Mouse (Mus musculus): Measurements from ENCODE around the gene Hspb9. TPM values are rescaled to one million over a fixed set of nuclear protein-coding genes. Genes with fewer than 3 reads are reported as not detected.

Gene Hspb9
- polyA plus RNA-seq, 1 experiment from 2014 or later = 0.24 TPM

GRCm38 (mm10) chr11:100758707-100759610, 45.3 kb downstream of the Hspb9 start:
- H3K9me3 ChIP-seq = no peaks in the 10 kb centered on the region
- peak; percentile 78 for DNase-seq (ENCODE audit: extremely low spot score, low spot score)
- WGBS = under 1% methylated on average over 35 of the region's 35 CpGs
- H3K36me3 ChIP-seq (replicated peaks) = no peaks in the 10 kb centered on the region
- H3K27me3 ChIP-seq (ENCODE audit: poor library complexity, severe bottlenecking) = peaks cover 59% of the 10 kb centered on the region
- peaks cover 32% of the 10 kb centered on the region for H3K4me1 ChIP-seq
- H3K27ac ChIP-seq = peak overlapping the region; percentile 73
- H3K4me3 ChIP-seq = peak overlapping the region; percentile 60

- H3K36me3 ChIP-seq (replicated peaks) = no peaks in the 10 kb centered on the region
- peak within 1 kb of the TSS; percentile 73 for H3K27ac ChIP-seq
- no peaks in the 10 kb centered on the region for H3K9me3 ChIP-seq
- H3K27me3 ChIP-seq (ENCODE audit: poor library complexity, severe bottlenecking) = peaks cover 59% of the 10 kb centered on the region
- WGBS = under 1% methylated on average over 51 of the region's 51 CpGs
- peak; percentile 30 for DNase-seq (ENCODE audit: extremely low spot score, low spot score)
- H3K4me3 ChIP-seq = peak within 1 kb of the TSS; percentile 60
- H3K4me1 ChIP-seq = peaks cover 32% of the 10 kb centered on the region
These were observed 46.1 kb downstream of the Hspb9 start, which contains the start of gene Kcnh4 for GRCm38 (mm10) chr11:100759611-100760233. TSS of gene Kcnh4 (minus strand) at chr11:100759942.

GRCm38 (mm10) chr11:100761547-100762045, 47.9 kb downstream of the Hspb9 start:
- Histone ChIP-seq H3K36me3 (replicated peaks) (no peaks in the 10 kb centered on the region), H3K27me3 (ENCODE audit: poor library complexity, severe bottlenecking) (peaks cover 59% of the 10 kb centered on the region), H3K27ac (peak overlapping the region; percentile 69), H3K4me3 (peak overlapping the region; percentile 55), H3K9me3 (no peaks in the 10 kb centered on the region), H3K4me1 (peaks cover 32% of the 10 kb centered on the region)
- peak; percentile 92 for DNase-seq (ENCODE audit: extremely low spot score, low spot score)
- under 1% methylated on average over 27 of the region's 27 CpGs for WGBS

GRCm38 (mm10) chr11:100762831-100763230, 49.2 kb downstream of the Hspb9 start, which contains the start of gene Hcrt:
TSS of gene Hcrt (minus strand) at chr11:100762931.
- no peaks in the 10 kb centered on the region for H3K9me3 ChIP-seq
- H3K36me3 ChIP-seq (replicated peaks) = no peaks in the 10 kb centered on the region
- H3K27ac ChIP-seq = peak within 1 kb of the TSS; percentile 69
- peaks cover 51% of the 10 kb centered on the region for H3K27me3 ChIP-seq (ENCODE audit: poor library complexity, severe bottlenecking)
- 90% methylated on average over 7 of the region's 7 CpGs for WGBS
- H3K4me3 ChIP-seq = peak within 1 kb of the TSS; percentile 55
- no peak for DNase-seq (ENCODE audit: extremely low spot score, low spot score)
- peaks cover 32% of the 10 kb centered on the region for H3K4me1 ChIP-seq

Other genes starting within 250 kb of the Hspb9 start
- gene Klhl11, start 241.1 kb upstream of the Hspb9 start, polyA plus RNA-seq (2016; fragmentation: Nextera tagmentation; extraction: Ambion mirVana) = 8.2 and 10.0 TPM in 2 replicates
- gene Acly, start 185.8 kb upstream of the Hspb9 start, polyA plus RNA-seq (2016; fragmentation: Nextera tagmentation; extraction: Ambion mirVana) = 287 and 294 TPM in 2 replicates
- gene Ttc25, start 168.2 kb upstream of the Hspb9 start, polyA plus RNA-seq (2016; fragmentation: Nextera tagmentation; extraction: Ambion mirVana) = 1.4 and 1.5 TPM in 2 replicates
- 15.3 and 17.5 TPM in 2 replicates for gene Cnp, start 138.9 kb upstream of the Hspb9 start, polyA plus RNA-seq (2016; fragmentation: Nextera tagmentation; extraction: Ambion mirVana)
- gene Nkiras2, start 94.6 kb upstream of the Hspb9 start, polyA plus RNA-seq (2016; fragmentation: Nextera tagmentation; extraction: Ambion mirVana) = 83.1 and 91.8 TPM in 2 replicates
- 286 and 289 TPM in 2 replicates for gene Dnajc7, start 93.7 kb upstream of the Hspb9 start, polyA plus RNA-seq (2016; fragmentation: Nextera tagmentation; extraction: Ambion mirVana)
- 0.28 and 0.41 TPM in 2 replicates for gene Zfp385c, start 21.4 kb upstream of the Hspb9 start, polyA plus RNA-seq (2016; fragmentation: Nextera tagmentation; extraction: Ambion mirVana)
- 3.1 and 3.8 TPM in 2 replicates for gene Dhx58, start 9.6 kb upstream of the Hspb9 start, polyA plus RNA-seq (2016; fragmentation: Nextera tagmentation; extraction: Ambion mirVana)
- 76.3 and 78.5 TPM in 2 replicates for gene Kat2a, start 1.4 kb upstream of the Hspb9 start, polyA plus RNA-seq (2016; fragmentation: Nextera tagmentation; extraction: Ambion mirVana)
- 13.2 and 14.9 TPM in 2 replicates for gene Rab5c, start 24.4 kb downstream of the Hspb9 start, polyA plus RNA-seq (2016; fragmentation: Nextera tagmentation; extraction: Ambion mirVana)
- 0.62 and 0.78 TPM in 2 replicates for gene Kcnh4, start 46.1 kb downstream of the Hspb9 start, polyA plus RNA-seq (2016; fragmentation: Nextera tagmentation; extraction: Ambion mirVana)
- gene Hcrt, start 49.1 kb downstream of the Hspb9 start, polyA plus RNA-seq (2016; fragmentation: Nextera tagmentation; extraction: Ambion mirVana) = not detected in 2 replicates
- 2.8 and 3.0 TPM in 2 replicates for gene Ghdc, start 57.1 kb downstream of the Hspb9 start, polyA plus RNA-seq (2016; fragmentation: Nextera tagmentation; extraction: Ambion mirVana)
- gene Stat5b, start 136.9 kb downstream of the Hspb9 start, polyA plus RNA-seq (2016; fragmentation: Nextera tagmentation; extraction: Ambion mirVana) = 14.9 and 16.2 TPM in 2 replicates
- gene Stat5a, start 145.5 kb downstream of the Hspb9 start, polyA plus RNA-seq (2016; fragmentation: Nextera tagmentation; extraction: Ambion mirVana) = 1.7 TPM in 2 replicates
- gene Stat3, start 225.7 kb downstream of the Hspb9 start, polyA plus RNA-seq (2016; fragmentation: Nextera tagmentation; extraction: Ambion mirVana) = 15.0 and 15.6 TPM in 2 replicates